Mouse (Mus musculus): ENCODE measurements at regions not wholly inside any gene's neighbourhood (a gene's known extent, or its start where the extent isn't known, plus 50 kb on each side); places are given as distances from the start of the nearest gene placed in this dataset.

- DNase-seq (ENCODE audit: low spot score) = peak; percentile 43
Observed at GRCm38 (mm10) chr14:100610017-100610760, 325.7 kb upstream of the Klf12 start.

- peak; percentile 68 for DNase-seq (ENCODE audit: low spot score)
Observed at GRCm38 (mm10) chr14:100607109-100607508, 322.6 kb upstream of the Klf12 start.

GRCm38 (mm10) chr14:100600886-100601451 lies 316.5 kb upstream of the Klf12 start:
- DNase-seq (ENCODE audit: low spot score) = no peak

- no peak for DNase-seq (ENCODE audit: low spot score)
Observed at GRCm38 (mm10) chr14:100570026-100570425, 285.5 kb upstream of the Klf12 start.

GRCm38 (mm10) chr14:100561884-100562283 lies 277.4 kb upstream of the Klf12 start:
- no peak for DNase-seq (ENCODE audit: low spot score)

- peak; percentile 83 for DNase-seq (ENCODE audit: low spot score)
Observed at GRCm38 (mm10) chr14:100558378-100558777, 273.9 kb upstream of the Klf12 start.

GRCm38 (mm10) chr14:100552466-100552865 lies 268.0 kb upstream of the Klf12 start:
- DNase-seq (ENCODE audit: low spot score) = peak; percentile 5

- no peak for DNase-seq (ENCODE audit: low spot score)
Observed at GRCm38 (mm10) chr14:100550266-100550665, 265.8 kb upstream of the Klf12 start.

GRCm38 (mm10) chr14:100530217-100530616 lies 245.7 kb upstream of the Klf12 start:
- DNase-seq (ENCODE audit: low spot score) = no peak

- no peak for DNase-seq (ENCODE audit: low spot score)
Observed at GRCm38 (mm10) chr14:100529758-100530157, 245.3 kb upstream of the Klf12 start.

GRCm38 (mm10) chr14:100509396-100509795 lies 224.9 kb upstream of the Klf12 start:
- no peak for DNase-seq (ENCODE audit: low spot score)

GRCm38 (mm10) chr14:100508087-100508486 lies 223.6 kb upstream of the Klf12 start:
- no peak for DNase-seq (ENCODE audit: low spot score)

- no peak for DNase-seq (ENCODE audit: low spot score)
Observed at GRCm38 (mm10) chr14:100507616-100508015, 223.1 kb upstream of the Klf12 start.

- no peak for DNase-seq (ENCODE audit: low spot score)
Observed at GRCm38 (mm10) chr14:100488837-100489236, 204.4 kb upstream of the Klf12 start.

GRCm38 (mm10) chr14:100485489-100485888 lies 201.0 kb upstream of the Klf12 start:
- DNase-seq (ENCODE audit: low spot score) = no peak

- DNase-seq (ENCODE audit: low spot score) = no peak
Observed at GRCm38 (mm10) chr14:100484101-100484500, 199.6 kb upstream of the Klf12 start.

GRCm38 (mm10) chr14:100477595-100478380 lies 193.3 kb upstream of the Klf12 start:
- no peak for DNase-seq (ENCODE audit: low spot score)

GRCm38 (mm10) chr14:100468311-100468710 lies 183.8 kb upstream of the Klf12 start:
- no peak for DNase-seq (ENCODE audit: low spot score)

- DNase-seq (ENCODE audit: low spot score) = no peak
Observed at GRCm38 (mm10) chr14:100462321-100462720, 177.8 kb upstream of the Klf12 start.

- peak; percentile 62 for DNase-seq (ENCODE audit: low spot score)
Observed at GRCm38 (mm10) chr14:100461141-100462043, 176.9 kb upstream of the Klf12 start.

- DNase-seq (ENCODE audit: low spot score) = no peak
Observed at GRCm38 (mm10) chr14:100459601-100460290, 175.3 kb upstream of the Klf12 start.
